Comparison of ENCODE assay signal across 11 mouse cellular contexts in the genomic region with DNA sequence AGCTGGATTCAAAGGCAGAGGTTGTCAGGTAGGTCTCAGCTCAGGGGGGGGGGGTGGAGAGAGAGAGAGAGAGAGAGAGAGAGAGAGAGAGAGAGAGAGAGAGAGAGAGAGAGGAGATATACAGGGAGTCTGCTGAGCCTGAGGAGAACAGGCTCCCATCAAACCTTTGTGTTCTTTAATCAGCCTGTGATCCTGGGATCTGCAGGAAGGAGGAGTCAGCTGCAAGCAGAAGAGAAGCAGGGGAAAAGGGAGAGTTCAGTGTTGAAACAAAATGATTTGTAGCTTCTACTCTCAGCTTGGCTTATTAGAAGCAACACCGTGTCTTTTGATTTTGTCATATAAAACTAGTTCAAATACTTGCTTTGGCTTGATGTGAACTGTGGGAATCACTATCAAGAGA. TPM values are rescaled to one million over a fixed set of nuclear protein-coding genes. Genes with fewer than 3 reads are reported as not detected.
DNase-seq lines count a peak whose midpoint lies in the region; ATAC-seq and TF ChIP-seq lines count a peak whose summit lies in the region.
"Had no signal": no experiment of that assay in that cellular context is flagged by ENCODE, and none has a peak within 500 bp of the region (broad histone marks: within the 10 kb centered on the region; RNA-seq: fewer than 3 reads in every experiment).

A gene (minus strand): TSS at position 168 of the 400 bp plus-strand sequence.

- no peak for TF ChIP-seq CTCF in heart, adult 2 months (IDR thresholded peaks at IDR 0.05)
- no peak for TF ChIP-seq CTCF in stomach, postnatal 0 days (IDR thresholded peaks at IDR 0.05; ENCODE audit: low read depth)

- no peak within 1 kb of the TSS for H3K9ac ChIP-seq in heart, adult 2 months (ENCODE audit: low read depth, low read length)
- no peak within 1 kb of the TSS for H3K9ac ChIP-seq in limb, embryonic 15.5 days
- no peak within 1 kb of the TSS for H3K9ac ChIP-seq in stomach, postnatal 0 days (ENCODE audit: low read length)

- peak within 1 kb of the TSS; percentile 70 for H3K4me2 ChIP-seq in limb, embryonic 15.5 days
- H3K4me2 ChIP-seq in stomach, postnatal 0 days (replicated peaks; ENCODE audit: low read depth), result peak within 1 kb of the TSS; percentile 59

- 73% methylated on average over 1 of the region's 1 CpGs for WGBS in heart, embryonic 10.5 days
- 61% methylated on average over 1 of the region's 1 CpGs for WGBS in heart, adult 2 months
- 61% methylated on average over 1 of the region's 1 CpGs for WGBS in limb, embryonic 15.5 days
- WGBS in stomach, postnatal 0 days, result 56% methylated on average over 1 of the region's 1 CpGs

- intact Hi-C loops in heart, adult 2 months (cut with DNase I), result no loop called here

- no peaks in the 10 kb centered on the region for H3K9me3 ChIP-seq in heart, embryonic 10.5 days
- H3K9me3 ChIP-seq in limb, embryonic 15.5 days, result no peaks in the 10 kb centered on the region
- H3K9me3 ChIP-seq in stomach, postnatal 0 days (ENCODE audit: control insufficient read depth, low read length), result no peaks in the 10 kb centered on the region

- no peaks in the 10 kb centered on the region for H3K79me2 ChIP-seq in heart, adult 2 months (replicated peaks; ENCODE audit: control insufficient read depth, insufficient read depth, low read length)

- no peak for TF ChIP-seq EP300 in heart, adult 2 months (IDR thresholded peaks at IDR 0.05; ENCODE audit: insufficient read depth, low read depth, low read length)
- no peak for TF ChIP-seq EP300 in stomach, postnatal 0 days (optimal IDR thresholded peaks at IDR 0.05)

- peaks cover 29% of the 10 kb centered on the region; the same call in 1 of the 2 replicates for H3K27me3 ChIP-seq in heart, embryonic 10.5 days (ENCODE audit: insufficient read depth, poor library complexity, severe bottlenecking)
- H3K27me3 ChIP-seq in heart, adult 2 months (ENCODE audit: control insufficient read depth, insufficient read depth, low read length), result no peaks in the 10 kb centered on the region
- peaks cover 18% of the 10 kb centered on the region for H3K27me3 ChIP-seq in limb, embryonic 15.5 days
- H3K27me3 ChIP-seq in stomach, postnatal 0 days (ENCODE audit: control insufficient read depth, insufficient read depth, low read length), result no peaks in the 10 kb centered on the region

- no peak for TF ChIP-seq POLR2A in heart, adult 2 months (IDR thresholded peaks at IDR 0.05; ENCODE audit: insufficient read depth, low read depth, low read length)

- H3K4me3 ChIP-seq in heart, embryonic 10.5 days, result peak within 1 kb of the TSS; percentile 63
- H3K4me3 ChIP-seq in heart, adult 2 months, result no peak within 1 kb of the TSS
- H3K4me3 ChIP-seq in limb, embryonic 15.5 days, result peak within 1 kb of the TSS; percentile 40
- peak within 1 kb of the TSS; percentile 30; the same call in 1 of the 2 replicates for H3K4me3 ChIP-seq in stomach, postnatal 0 days (ENCODE audit: low read depth, low read length)

- no peaks in the 10 kb centered on the region for H3K36me3 ChIP-seq in heart, embryonic 10.5 days
- H3K36me3 ChIP-seq in heart, adult 2 months (ENCODE audit: control insufficient read depth, insufficient read depth, low read length), result no peaks in the 10 kb centered on the region
- H3K36me3 ChIP-seq in limb, embryonic 15.5 days, result no peaks in the 10 kb centered on the region
- H3K36me3 ChIP-seq in stomach, postnatal 0 days (ENCODE audit: control insufficient read depth, insufficient read depth, low read length), result no peaks in the 10 kb centered on the region

- H3K27ac ChIP-seq in heart, embryonic 10.5 days, result no peak within 1 kb of the TSS
- no peak within 1 kb of the TSS for H3K27ac ChIP-seq in heart, adult 2 months
- no peak within 1 kb of the TSS for H3K27ac ChIP-seq in limb, embryonic 15.5 days
- H3K27ac ChIP-seq in stomach, postnatal 0 days (replicated peaks), result no peak within 1 kb of the TSS

- DNase-seq in heart, embryonic 10.5 days (ENCODE audit: low spot score), result no peak
- no peak for DNase-seq in heart, adult 2 months
- peak; percentile 4 for DNase-seq in retina, embryonic 14.5 days (ENCODE audit: low spot score)
- DNase-seq in retina, postnatal 1 day, result no peak
- DNase-seq in stomach, postnatal 0 days (ENCODE audit: low spot score), result no peak
- no peak for DNase-seq in thymus, postnatal 0 days (ENCODE audit: low spot score)
- DNase-seq: cerebellum, adult 9-10 months had no signal

- ATAC-seq in limb, embryonic 15.5 days (ENCODE audit: insufficient number of reproducible peaks, low FRiP score, low TSS enrichment, low read depth), result no peak
- ATAC-seq in stomach, postnatal 0 days (ENCODE audit: low FRiP score, low TSS enrichment), result no peak
- ATAC-seq in monocyte, adult 5-6 weeks (replicated peaks; ENCODE audit: insufficient number of reproducible peaks, low FRiP score, low TSS enrichment, poor library complexity, severe bottlenecking), result no peak

- 0 out of 2 replicates have a peak, but pooled peaks cover 8% of the 10 kb centered on the region for H3K4me1 ChIP-seq in heart, embryonic 10.5 days
- H3K4me1 ChIP-seq in heart, adult 2 months (ENCODE audit: control insufficient read depth, insufficient read depth, low read length), result no peaks in the 10 kb centered on the region
- peaks cover 10% of the 10 kb centered on the region for H3K4me1 ChIP-seq in limb, embryonic 15.5 days
- no peaks in the 10 kb centered on the region for H3K4me1 ChIP-seq in stomach, postnatal 0 days (replicated peaks; ENCODE audit: control insufficient read depth, insufficient read depth)

RNA-seq across cellular contexts. Expression of the gene that starts here (rescaled TPM):
- not detected in 2 replicates for polyA plus RNA-seq in heart, embryonic 10.5 days (2016; fragmentation: Nextera tagmentation; extraction: Ambion mirVana)
- not detected for total RNA-seq in heart, adult 2 months (2021)
- not detected in 2 replicates for polyA plus RNA-seq in heart, adult 2 months (2012; rRNA removed)
- 0.67 and 0.71 TPM in 2 replicates for polyA plus RNA-seq in limb, embryonic 15.5 days (2015; fragmentation: Nextera tagmentation; extraction: Ambion mirVana)
- 0.04 and 0.08 TPM in 2 replicates for polyA plus RNA-seq in stomach, postnatal 0 days (2015; fragmentation: Nextera tagmentation; extraction: Ambion mirVana)
- not detected in 3 replicates for total RNA-seq in monocyte, adult 5-6 weeks (2017)
- polyA plus RNA-seq in thymus, postnatal 0 days (2015; fragmentation: Nextera tagmentation; extraction: Ambion mirVana), result not detected in 2 replicates
- total RNA-seq: heart, postnatal 25 days had no signal
- polyA plus RNA-seq: spleen, adult 2 months had no signal
